Mouse (Mus musculus): Measurements from ENCODE around the gene Gabrd. TPM values are rescaled to one million over a fixed set of nuclear protein-coding genes. Genes with fewer than 3 reads are reported as not detected.

The Gabrd gene
- polyA plus RNA-seq, 1 experiment from 2014 or later: 0.21 TPM

DNA sequence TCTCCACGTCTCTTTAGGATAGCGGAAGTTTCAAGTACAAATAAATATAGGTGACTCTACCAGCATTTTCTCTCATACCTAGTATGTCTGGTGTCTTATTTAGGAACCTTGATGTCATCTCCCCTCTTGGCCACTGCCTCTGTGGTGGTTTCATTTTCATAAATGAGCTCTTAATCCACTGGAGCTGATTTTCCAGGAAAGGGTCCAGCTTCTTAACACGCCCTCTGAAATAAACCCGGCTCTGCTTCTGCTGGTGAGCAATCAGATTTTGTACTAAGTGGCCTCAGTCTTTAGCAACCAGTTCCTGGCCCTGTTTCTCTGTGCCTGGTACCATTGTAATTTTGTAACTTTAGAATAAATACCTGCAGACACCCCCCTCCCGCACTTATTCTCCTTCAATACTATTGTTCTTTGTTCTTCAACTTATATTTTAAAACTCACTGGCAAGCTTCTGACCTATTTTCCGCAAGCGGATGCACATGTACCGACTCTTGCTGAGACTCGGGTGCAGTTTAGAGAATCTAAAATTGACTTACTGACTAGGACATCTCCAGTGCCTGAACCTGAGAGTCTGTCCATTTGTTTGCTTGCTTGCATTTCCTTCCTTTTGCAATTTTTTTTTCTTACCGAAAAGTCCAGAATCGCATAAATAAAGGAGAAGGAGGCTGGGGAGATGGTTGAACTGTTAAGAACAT, 15.9 kb upstream of the Gabrd start:
- H3K27ac ChIP-seq: no peak overlapping the region
- 92% methylated on average over 11 of the region's 11 CpGs for WGBS
- no peaks in the 10 kb centered on the region for H3K9me3 ChIP-seq
- no peak overlapping the region for H3K4me3 ChIP-seq (replicated peaks)
- peaks cover 5% of the 10 kb centered on the region; the same call in 1 of the 2 replicates for H3K4me1 ChIP-seq (replicated peaks)
- no peak for ATAC-seq (ENCODE audit: insufficient number of reproducible peaks, insufficient read depth, low FRiP score, low TSS enrichment, low read depth)
- H3K27me3 ChIP-seq: no peaks in the 10 kb centered on the region
- no peak overlapping the region for H3K9ac ChIP-seq (replicated peaks)
- no peaks in the 10 kb centered on the region for H3K36me3 ChIP-seq
- no peak overlapping the region for H3K4me2 ChIP-seq

DNA sequence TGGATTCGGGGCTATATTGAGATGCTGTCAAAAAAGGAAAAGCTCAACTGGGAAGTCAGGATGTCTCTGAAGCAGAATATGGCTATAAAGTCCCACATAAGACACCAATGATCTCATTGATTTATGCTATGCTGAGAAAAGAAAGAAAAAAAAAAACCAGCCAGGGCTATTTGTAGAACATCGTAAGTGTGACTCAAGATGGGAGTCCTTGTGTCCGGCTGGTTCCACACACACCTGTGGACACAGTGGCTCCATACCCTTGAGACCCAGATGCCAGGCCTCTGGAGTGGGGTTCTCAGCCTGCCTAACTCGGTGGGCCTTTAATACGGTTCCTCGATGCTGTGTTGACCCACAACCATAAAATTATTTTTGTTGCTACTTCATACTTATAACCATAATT, 14.2 kb upstream of the Gabrd start:
- ATAC-seq (ENCODE audit: insufficient number of reproducible peaks, insufficient read depth, low FRiP score, low TSS enrichment, low read depth): no peak
- Histone ChIP-seq H3K9ac (replicated peaks) (no peak overlapping the region), H3K4me1 (replicated peaks) (peaks cover 8% of the 10 kb centered on the region; the same call in 1 of the 2 replicates), H3K9me3 (no peaks in the 10 kb centered on the region), H3K27me3 (no peaks in the 10 kb centered on the region), H3K4me3 (replicated peaks) (no peak overlapping the region), H3K36me3 (no peaks in the 10 kb centered on the region), H3K27ac (no peak overlapping the region), H3K4me2 (no peak overlapping the region)
- WGBS: 93% methylated on average over 6 of the region's 6 CpGs

DNA sequence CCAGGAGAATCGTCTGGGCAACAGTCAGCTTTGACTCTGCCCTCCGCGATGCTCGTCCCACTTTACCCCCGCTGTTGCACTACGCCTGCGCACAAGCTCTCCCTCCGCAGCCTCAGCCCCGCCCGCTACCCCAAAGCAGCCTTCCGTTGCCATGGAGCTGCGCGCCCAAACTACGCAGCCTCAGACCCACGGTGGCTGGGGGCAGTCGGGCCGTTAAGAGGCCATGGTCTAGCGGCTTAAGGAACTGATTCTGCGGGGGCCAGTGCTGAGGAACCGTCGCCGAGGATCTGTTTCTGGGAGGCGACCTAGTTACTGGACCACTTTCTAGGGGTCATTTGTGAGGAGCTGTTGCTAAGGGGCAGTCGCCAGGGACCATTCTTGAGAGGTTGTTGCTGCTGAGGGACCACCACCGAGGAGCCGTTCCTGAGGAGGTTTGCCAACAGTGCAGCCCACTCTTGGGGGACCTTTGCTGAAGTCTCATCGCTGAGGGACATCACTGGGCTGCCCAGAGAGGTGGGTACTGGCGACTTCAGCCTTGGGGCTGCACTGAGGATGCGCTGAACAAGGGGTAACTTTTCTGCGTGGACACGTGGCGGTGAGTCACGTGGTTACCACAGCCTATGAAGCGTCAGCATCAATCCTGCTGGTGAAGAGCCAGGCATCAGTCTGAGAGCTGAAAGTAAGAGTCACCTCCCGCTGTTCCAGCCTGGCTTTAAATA, 11.3 kb upstream of the Gabrd start, which contains the start of gene Cfap74:
Cfap74 (plus strand) TSS at position 133 of the 719 bp plus-strand sequence.
- Histone ChIP-seq H3K4me3 (replicated peaks) (peak within 1 kb of the TSS; percentile 58), H3K27ac (peak within 1 kb of the TSS; percentile 32; the same call in 1 of the 2 replicates), H3K4me2 (peak within 1 kb of the TSS; percentile 79), H3K36me3 (no peaks in the 10 kb centered on the region), H3K27me3 (no peaks in the 10 kb centered on the region), H3K9ac (replicated peaks) (peak within 1 kb of the TSS; percentile 51), H3K9me3 (peaks cover 3% of the 10 kb centered on the region; the same call in 1 of the 2 replicates), H3K4me1 (replicated peaks) (peaks cover 8% of the 10 kb centered on the region; the same call in 1 of the 2 replicates)
- peak; percentile 91 for ATAC-seq (ENCODE audit: insufficient number of reproducible peaks, insufficient read depth, low FRiP score, low TSS enrichment, low read depth)
- WGBS: under 1% methylated on average over 35 of the region's 35 CpGs

DNA sequence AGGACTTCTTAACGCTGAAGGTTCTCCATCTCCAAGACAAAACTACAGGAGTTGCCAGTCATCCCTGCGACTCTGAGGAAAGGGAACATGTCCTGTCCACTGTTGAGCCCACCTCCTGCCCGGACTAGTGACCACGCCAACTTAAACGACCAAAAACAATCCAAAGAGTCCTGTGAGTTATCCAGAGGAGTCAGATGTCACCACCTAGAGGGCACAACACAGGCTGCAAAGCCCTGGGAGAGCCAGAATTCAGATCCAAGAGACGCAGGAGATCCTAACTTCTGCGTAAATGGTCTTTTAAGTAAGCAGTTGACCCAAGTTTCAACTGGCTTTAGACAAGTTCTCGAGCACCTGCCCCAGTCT, 10.8 kb upstream of the Gabrd start:
- no peak overlapping the region for H3K27ac ChIP-seq
- WGBS: 3% methylated on average over 8 of the region's 8 CpGs
- ATAC-seq (ENCODE audit: insufficient number of reproducible peaks, insufficient read depth, low FRiP score, low TSS enrichment, low read depth): peak; percentile 33; the same call in 1 of the 2 replicates

DNA sequence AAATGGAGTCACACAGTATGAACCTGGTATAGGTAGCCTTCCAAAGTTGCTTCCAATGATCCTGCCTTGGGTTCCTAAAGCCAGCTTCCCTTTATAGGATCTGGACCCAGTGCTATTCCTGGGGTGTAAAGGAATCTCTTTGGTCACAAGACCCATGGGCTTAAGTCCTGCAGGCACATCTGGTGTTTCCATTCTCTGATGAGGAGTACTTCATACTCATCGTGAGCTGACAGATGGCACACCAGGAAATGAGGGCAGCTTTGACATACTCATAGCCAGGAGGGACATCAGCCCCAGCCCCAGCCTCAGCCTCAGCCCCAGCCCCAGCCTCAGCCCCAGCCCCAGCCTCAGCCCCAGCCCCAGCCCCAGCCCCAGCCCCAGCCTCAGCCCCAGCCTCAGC, 4.6 kb upstream of the Gabrd start:
- Histone ChIP-seq H3K9me3 (peaks cover 5% of the 10 kb centered on the region; the same call in 1 of the 2 replicates), H3K4me1 (replicated peaks) (peaks cover 13% of the 10 kb centered on the region), H3K27me3 (peaks cover 35% of the 10 kb centered on the region), H3K36me3 (no peaks in the 10 kb centered on the region), H3K4me2 (no peak overlapping the region), H3K9ac (replicated peaks) (no peak overlapping the region), H3K27ac (no peak overlapping the region), H3K4me3 (replicated peaks) (no peak overlapping the region)
- no peak for ATAC-seq (ENCODE audit: insufficient number of reproducible peaks, insufficient read depth, low FRiP score, low TSS enrichment, low read depth)
- WGBS: 53% methylated on average over 1 of the region's 1 CpGs

More for the DNA sequence above, 10.8 kb upstream of the Gabrd start:
- no peaks in the 10 kb centered on the region for H3K27me3 ChIP-seq
- peaks cover 5% of the 10 kb centered on the region; the same call in 1 of the 2 replicates for H3K9me3 ChIP-seq
- peak overlapping the region; percentile 51; the same call in 1 of the 2 replicates for H3K9ac ChIP-seq (replicated peaks)
- H3K36me3 ChIP-seq: no peaks in the 10 kb centered on the region
- peak overlapping the region; percentile 58 for H3K4me3 ChIP-seq (replicated peaks)
- H3K4me2 ChIP-seq: peak overlapping the region; percentile 79
- peaks cover 8% of the 10 kb centered on the region; the same call in 1 of the 2 replicates for H3K4me1 ChIP-seq (replicated peaks)

DNA sequence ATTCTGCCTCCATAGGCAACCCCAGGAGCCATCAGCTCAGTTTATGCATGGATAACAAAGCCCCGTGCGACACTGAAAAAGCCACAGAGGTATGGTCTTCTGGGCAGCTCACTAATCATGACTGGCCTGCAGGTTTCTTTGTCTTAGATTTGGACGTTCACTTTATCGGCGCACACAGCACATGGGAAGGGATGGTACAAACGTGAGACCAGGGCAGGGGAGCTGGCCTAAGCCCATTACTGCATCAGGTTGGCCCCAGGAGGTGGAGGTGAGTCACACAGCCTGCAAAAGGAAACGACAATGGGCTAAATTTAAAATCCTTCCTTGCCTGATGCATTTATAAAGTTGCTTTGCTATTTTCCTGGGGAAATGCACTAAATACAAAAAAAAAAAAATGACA, 3.2 kb upstream of the Gabrd start:
- Histone ChIP-seq H3K36me3 (no peaks in the 10 kb centered on the region), H3K9me3 (peaks cover 5% of the 10 kb centered on the region; the same call in 1 of the 2 replicates), H3K27me3 (peaks cover 48% of the 10 kb centered on the region), H3K4me2 (no peak overlapping the region), H3K9ac (replicated peaks) (no peak overlapping the region), H3K4me1 (replicated peaks) (peaks cover 13% of the 10 kb centered on the region), H3K27ac (no peak overlapping the region), H3K4me3 (replicated peaks) (no peak overlapping the region)
- no peak for ATAC-seq (ENCODE audit: insufficient number of reproducible peaks, insufficient read depth, low FRiP score, low TSS enrichment, low read depth)
- WGBS: 76% methylated on average over 7 of the region's 7 CpGs

DNA sequence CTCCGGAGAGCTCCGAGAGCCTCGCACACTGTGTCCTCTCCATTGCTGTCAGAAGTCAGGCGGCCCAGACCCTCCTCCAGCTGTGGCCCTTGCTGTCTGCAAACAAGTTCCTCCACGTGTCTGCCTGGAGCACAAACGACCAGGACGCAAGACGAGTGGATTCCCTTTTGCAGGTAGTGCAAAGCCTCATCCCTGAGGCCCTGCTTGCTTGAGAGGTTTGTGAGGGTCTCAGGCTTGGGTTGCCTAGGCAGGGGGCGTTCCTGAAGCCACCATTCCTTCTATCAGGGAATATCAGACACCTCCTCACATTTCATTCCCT, 269 bp upstream of the Gabrd start:
- H3K27ac ChIP-seq: no peak overlapping the region
- H3K36me3 ChIP-seq: no peaks in the 10 kb centered on the region
- no peaks in the 10 kb centered on the region for H3K9me3 ChIP-seq
- ATAC-seq (ENCODE audit: insufficient number of reproducible peaks, insufficient read depth, low FRiP score, low TSS enrichment, low read depth): no peak
- no peak overlapping the region; the same call in 1 of the 2 replicates for H3K9ac ChIP-seq (replicated peaks)
- 2% methylated on average over 9 of the region's 9 CpGs for WGBS
- H3K27me3 ChIP-seq: peaks cover 56% of the 10 kb centered on the region
- peak overlapping the region; percentile 77 for H3K4me2 ChIP-seq
- peak overlapping the region; percentile 39 for H3K4me3 ChIP-seq (replicated peaks)
- peaks cover 9% of the 10 kb centered on the region for H3K4me1 ChIP-seq (replicated peaks)

DNA sequence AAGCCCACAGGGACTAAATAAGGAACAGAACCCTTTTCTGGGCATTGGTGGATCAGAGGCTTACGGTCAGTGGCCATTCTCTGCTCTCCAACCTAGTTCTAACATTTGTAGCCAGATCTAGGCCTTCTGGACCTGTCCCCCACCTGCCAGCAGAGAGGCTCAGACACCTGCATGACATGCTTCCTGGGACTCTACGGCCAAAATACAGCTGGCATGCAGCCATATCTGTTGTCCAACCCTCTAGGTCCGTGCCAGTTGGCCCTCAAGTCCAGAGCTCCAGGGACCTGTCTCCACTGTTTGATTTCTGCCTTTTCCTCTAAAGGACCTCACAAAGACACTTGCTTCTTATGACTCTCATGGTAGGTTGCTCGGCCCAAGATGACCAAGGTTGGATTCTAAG, 1.2 kb downstream of the Gabrd start:
- H3K9me3 ChIP-seq: no peaks in the 10 kb centered on the region
- 86% methylated on average over 4 of the region's 4 CpGs for WGBS
- ATAC-seq (ENCODE audit: insufficient number of reproducible peaks, insufficient read depth, low FRiP score, low TSS enrichment, low read depth): no peak
- H3K4me1 ChIP-seq (replicated peaks): peaks cover 8% of the 10 kb centered on the region
- H3K4me3 ChIP-seq (replicated peaks): no peak overlapping the region
- H3K27ac ChIP-seq: no peak overlapping the region
- H3K36me3 ChIP-seq: no peaks in the 10 kb centered on the region
- H3K9ac ChIP-seq (replicated peaks): no peak overlapping the region
- H3K27me3 ChIP-seq: peaks cover 63% of the 10 kb centered on the region
- no peak overlapping the region for H3K4me2 ChIP-seq

DNA sequence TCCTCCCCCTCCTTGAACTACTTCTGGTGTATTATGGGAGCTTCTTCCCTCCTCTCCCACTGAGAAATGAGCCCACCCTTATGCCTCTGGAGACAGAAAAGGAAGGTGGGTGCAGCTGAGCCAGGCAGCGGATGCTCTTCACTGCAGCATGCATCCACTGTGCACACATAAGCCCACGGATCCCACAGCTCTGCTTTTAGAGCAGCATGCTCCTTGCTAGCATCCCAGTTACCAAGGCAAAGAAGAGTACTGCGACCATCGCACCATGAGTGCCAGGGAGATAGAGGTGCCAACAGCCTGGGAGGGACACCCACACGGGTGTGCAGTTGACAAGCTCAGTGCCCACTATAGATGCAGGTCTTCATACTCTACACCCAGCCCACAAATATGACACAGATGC, 2.4 kb downstream of the Gabrd start:
- no peak for ATAC-seq (ENCODE audit: insufficient number of reproducible peaks, insufficient read depth, low FRiP score, low TSS enrichment, low read depth)
- peaks cover 55% of the 10 kb centered on the region for H3K27me3 ChIP-seq
- no peak overlapping the region for H3K27ac ChIP-seq
- H3K9me3 ChIP-seq: no peaks in the 10 kb centered on the region
- no peak overlapping the region for H3K9ac ChIP-seq (replicated peaks)
- no peak overlapping the region for H3K4me3 ChIP-seq (replicated peaks)
- no peaks in the 10 kb centered on the region for H3K36me3 ChIP-seq
- 83% methylated on average over 5 of the region's 5 CpGs for WGBS
- H3K4me2 ChIP-seq: no peak overlapping the region
- H3K4me1 ChIP-seq (replicated peaks): peaks cover 8% of the 10 kb centered on the region

DNA sequence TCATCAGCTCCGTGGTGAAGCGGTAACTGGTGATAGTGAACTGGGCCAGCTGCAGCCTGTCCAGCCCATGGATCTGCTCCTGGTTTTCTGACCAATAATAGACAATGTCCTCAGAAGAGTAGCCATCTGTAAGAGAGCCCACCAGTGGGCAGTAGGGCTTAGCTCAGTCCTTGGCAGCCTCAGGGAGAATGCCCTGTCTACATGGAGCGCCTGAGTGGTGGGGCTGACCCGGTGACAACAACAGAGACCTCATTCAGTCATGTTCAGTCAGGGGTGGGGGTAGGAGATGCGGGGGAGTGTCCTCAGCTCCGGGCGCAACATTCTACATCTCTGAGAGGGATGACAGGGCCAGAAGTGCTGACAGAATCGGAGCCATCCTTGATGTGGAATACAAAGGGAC, 10.7 kb downstream of the Gabrd start:
- Histone ChIP-seq H3K9me3 (no peaks in the 10 kb centered on the region), H3K4me2 (no peak overlapping the region), H3K36me3 (no peaks in the 10 kb centered on the region), H3K27me3 (peaks cover 17% of the 10 kb centered on the region), H3K4me1 (replicated peaks) (no peaks in the 10 kb centered on the region), H3K9ac (replicated peaks) (no peak overlapping the region), H3K27ac (no peak overlapping the region), H3K4me3 (replicated peaks) (no peak overlapping the region)
- ATAC-seq (ENCODE audit: insufficient number of reproducible peaks, insufficient read depth, low FRiP score, low TSS enrichment, low read depth): no peak
- 85% methylated on average over 8 of the region's 8 CpGs for WGBS

DNA sequence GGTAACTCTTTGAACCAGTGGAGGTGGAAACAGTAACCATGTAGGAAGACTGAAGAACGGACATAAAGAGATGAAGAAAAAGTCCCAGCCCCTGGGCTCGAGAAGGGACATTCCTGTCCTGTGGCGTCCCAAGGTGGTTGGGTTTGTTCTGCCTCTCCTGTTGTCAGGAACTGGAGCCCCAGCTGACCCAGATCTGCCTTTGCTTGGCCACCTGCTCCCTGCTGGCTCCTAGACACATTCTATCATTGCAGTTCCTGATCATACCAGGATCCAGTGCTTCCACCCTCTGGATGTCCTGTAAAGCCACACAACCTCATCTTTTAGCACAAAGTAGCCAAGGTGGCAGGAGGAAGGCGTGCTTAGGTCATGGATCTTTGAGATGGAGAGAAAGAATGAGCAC, 14.6 kb downstream of the Gabrd start:
- no peak for ATAC-seq (ENCODE audit: insufficient number of reproducible peaks, insufficient read depth, low FRiP score, low TSS enrichment, low read depth)
- H3K36me3 ChIP-seq: no peaks in the 10 kb centered on the region
- no peak overlapping the region for H3K27ac ChIP-seq
- H3K9me3 ChIP-seq: no peaks in the 10 kb centered on the region
- H3K4me3 ChIP-seq (replicated peaks): no peak overlapping the region
- peaks cover 21% of the 10 kb centered on the region for H3K27me3 ChIP-seq
- no peak overlapping the region for H3K4me2 ChIP-seq
- H3K9ac ChIP-seq (replicated peaks): no peak overlapping the region
- WGBS: 77% methylated on average over 4 of the region's 4 CpGs
- H3K4me1 ChIP-seq (replicated peaks): no peaks in the 10 kb centered on the region

All from limb, embryonic 12.5 days (tissue).